Comparison of ENCODE assay signal across 8 mouse cellular contexts in genomic region chr19:25340630-25341620, GRCm38 (mm10).
DNase-seq lines count a peak whose midpoint lies in the region; ATAC-seq and TF ChIP-seq lines count a peak whose summit lies in the region.

No protein-coding gene starts in this region.

- peak; percentile 41 for DNase-seq in layer of hippocampus, adult 11-12 months (ENCODE audit: low spot score)
- DNase-seq in layer of hippocampus, adult 9-10 months (ENCODE audit: low spot score), result no peak
- peak; percentile 68 for DNase-seq in R1 (ENCODE audit: low read depth, low spot score)
- peak; percentile 26 for DNase-seq in thymus, adult 2 months
- no peak for DNase-seq in ovary, postnatal 14 days (ENCODE audit: low spot score)

- no peaks in the 10 kb centered on the region for H3K9me3 ChIP-seq in forebrain, embryonic 16.5 days (ENCODE audit: control insufficient read depth, low read length)
- no peaks in the 10 kb centered on the region for H3K9me3 ChIP-seq in kidney, embryonic 14.5 days (ENCODE audit: control insufficient read depth, low read length)

- peaks cover 9% of the 10 kb centered on the region for H3K4me1 ChIP-seq in forebrain, embryonic 16.5 days (replicated peaks; ENCODE audit: control insufficient read depth, insufficient read depth, low read length)
- peaks cover 8% of the 10 kb centered on the region; the same call in 1 of the 2 replicates for H3K4me1 ChIP-seq in kidney, embryonic 14.5 days (ENCODE audit: control insufficient read depth, insufficient read depth, low read length)
- H3K4me1 ChIP-seq in thymus, adult 2 months (replicated peaks; ENCODE audit: control insufficient read depth, insufficient read depth, low read length), result no peaks in the 10 kb centered on the region

- H3K27ac ChIP-seq in forebrain, embryonic 16.5 days (ENCODE audit: low read length), result no peak overlapping the region
- H3K27ac ChIP-seq in kidney, embryonic 14.5 days (ENCODE audit: low read depth, low read length), result no peak overlapping the region
- no peak overlapping the region for H3K27ac ChIP-seq in thymus, adult 2 months (ENCODE audit: control insufficient read depth, insufficient read depth, low read length)

- ATAC-seq in forebrain, embryonic 16.5 days, result peak; percentile 88
- peak; percentile 55; the same call in 1 of the 2 replicates for ATAC-seq in kidney, embryonic 14.5 days (ENCODE audit: low FRiP score, low TSS enrichment)
- ATAC-seq in megakaryocyte progenitor cell, adult 5-6 weeks (replicated peaks; ENCODE audit: poor library complexity), result peak; percentile 82

- TF ChIP-seq CTCF in thymus, adult 2 months (IDR thresholded peaks at IDR 0.05; ENCODE audit: borderline replicate concordance, control insufficient read depth, extremely low read depth, insufficient read depth, low read length, poor library complexity), result no peak

- no peaks in the 10 kb centered on the region for H3K36me3 ChIP-seq in forebrain, embryonic 16.5 days (ENCODE audit: control insufficient read depth, insufficient read depth)
- H3K36me3 ChIP-seq in kidney, embryonic 14.5 days (ENCODE audit: control insufficient read depth, insufficient read depth, low read length), result no peaks in the 10 kb centered on the region
- no peaks in the 10 kb centered on the region for H3K36me3 ChIP-seq in thymus, adult 2 months (ENCODE audit: control insufficient read depth, insufficient read depth, low read length)

- H3K4me2 ChIP-seq in forebrain, embryonic 16.5 days (ENCODE audit: low read length), result peak overlapping the region; percentile 19; the same call in 1 of the 2 replicates
- no peak overlapping the region for H3K4me2 ChIP-seq in kidney, embryonic 14.5 days (replicated peaks; ENCODE audit: low read depth, low read length)

- H3K27me3 ChIP-seq in forebrain, embryonic 16.5 days (replicated peaks; ENCODE audit: control insufficient read depth, insufficient read depth, low read length), result no peaks in the 10 kb centered on the region
- no peaks in the 10 kb centered on the region for H3K27me3 ChIP-seq in kidney, embryonic 14.5 days (ENCODE audit: control insufficient read depth, insufficient read depth, low read length)
- H3K27me3 ChIP-seq in thymus, adult 2 months (ENCODE audit: control insufficient read depth, insufficient read depth, low read length), result no peaks in the 10 kb centered on the region

- TF ChIP-seq POLR2A in thymus, adult 2 months (IDR thresholded peaks at IDR 0.05; ENCODE audit: control insufficient read depth, extremely low read depth, insufficient read depth, low read length, poor library complexity), result no peak

- no peak overlapping the region for H3K9ac ChIP-seq in forebrain, embryonic 16.5 days (replicated peaks; ENCODE audit: low read depth, low read length)
- no peak overlapping the region for H3K9ac ChIP-seq in kidney, embryonic 14.5 days (ENCODE audit: low read depth, low read length)

- WGBS in forebrain, embryonic 16.5 days, result 31% methylated on average over 11 of the region's 11 CpGs
- 50% methylated on average over 11 of the region's 11 CpGs for WGBS in kidney, embryonic 14.5 days
- 20% methylated on average over 11 of the region's 11 CpGs for WGBS in thymus, adult 2 months

- no peak overlapping the region for H3K4me3 ChIP-seq in forebrain, embryonic 16.5 days (replicated peaks; ENCODE audit: low read length)
- no peak overlapping the region for H3K4me3 ChIP-seq in kidney, embryonic 14.5 days (ENCODE audit: low read length)
- H3K4me3 ChIP-seq in thymus, adult 2 months (ENCODE audit: control insufficient read depth, insufficient read depth, low read length), result no peak overlapping the region

Comparison
In these comparisons a context has a peak if more than half of its experiments do, and no peak if none do; other contexts are left out.
1. DNase-seq: peak in layer of hippocampus, adult 11-12 months (single experiment), R1 (single experiment) and thymus, adult 2 months (single experiment); none in layer of hippocampus, adult 9-10 months (single experiment) and ovary, postnatal 14 days (single experiment).
2. Peak in every context shown above with its lines, with median percentiles within 50 percentile points of each other: ATAC-seq.